Mouse (Mus musculus) limb, embryonic 14.5 days (tissue): ENCODE results near the gene Nrip2. TPM values are rescaled to one million over a fixed set of nuclear protein-coding genes. Genes with fewer than 3 reads are reported as not detected.

Experiments
- ATAC-seq: fragments of 200-750 bp; cut with Nextera tagmentation; 2 replicates; pipeline ENCODE4 v1.8.0; 2017; ENCODE audit warnings: low read depth, moderate number of reproducible peaks, moderate TSS enrichment; ENCODE audit not compliant: low FRiP score
- DNase-seq: peaks from one replicate; pipeline ENCODE4 v3.0.0-alpha.2; 2015; ENCODE audit warnings: low spot score
- H3K27ac ChIP-seq: fragments of 300-500 bp; sonication (generic); replicated peaks from 2 replicates; pipeline ENCODE4 v1.5.1; 2014; ENCODE audit warnings: low read depth, mild to moderate bottlenecking, low read length, moderate library complexity, mixed read lengths
- H3K27me3 ChIP-seq: fragments of 300-500 bp; sonication (generic); 2 replicates; pipeline ENCODE4 v1.6.1; 2014; ENCODE audit warnings: low read length, mixed read lengths; ENCODE audit not compliant: control insufficient read depth, insufficient read depth
- H3K36me3 ChIP-seq: fragments of 300-500 bp; sonication (generic); 2 replicates; pipeline ENCODE4 v1.6.1; 2014; ENCODE audit warnings: mild to moderate bottlenecking, low read length, moderate library complexity, mixed read lengths; ENCODE audit not compliant: control insufficient read depth, insufficient read depth
- H3K4me1 ChIP-seq: fragments of 300-500 bp; sonication (generic); 2 replicates; pipeline ENCODE4 v1.6.1; 2014; ENCODE audit warnings: antibody characterized with exemption, low read length, mixed read lengths; ENCODE audit not compliant: control insufficient read depth, insufficient read depth
- H3K4me2 ChIP-seq: fragments of 300-500 bp; sonication (generic); replicated peaks from 2 replicates; pipeline ENCODE4 v1.6.1; 2014; ENCODE audit warnings: low read depth, mild to moderate bottlenecking, low read length, moderate library complexity; ENCODE audit not compliant: severe bottlenecking
- H3K4me3 ChIP-seq: fragments of 300-500 bp; sonication (generic); replicated peaks from 2 replicates; pipeline ENCODE4 v1.5.1; 2014; ENCODE audit warnings: low read length
- H3K9ac ChIP-seq: fragments of 300-500 bp; sonication (generic); 2 replicates; pipeline ENCODE4 v1.6.1; 2014; ENCODE audit warnings: mild to moderate bottlenecking, low read depth, low read length, moderate library complexity; ENCODE audit not compliant: severe bottlenecking
- H3K9me3 ChIP-seq: fragments of 300-500 bp; sonication (generic); 2 replicates; pipeline ENCODE4 v1.6.1; 2016; ENCODE audit warnings: low read length; ENCODE audit not compliant: control insufficient read depth
- POLR2A ChIP-seq: fragments of 200-500 bp; IDR thresholded peaks from 2 replicates; pipeline ENCODE4 v1.8.0; 2012; ENCODE audit warnings: inconsistent platforms, mild to moderate bottlenecking, moderate library complexity, borderline replicate concordance; ENCODE audit not compliant: insufficient read depth, insufficient read length; ENCODE audit errors: extremely low read depth
- WGBS: fragments of 180-500 bp; shearing (Covaris S2); extraction: QIAGEN DNeasy Blood & Tissue Kit; methylation state at CpG from one replicate; pipeline ENCODE4 v1.1.7; 2014; 5-methylcytosine and 5-hydroxymethylcytosine counted together
- polyA plus RNA-seq, 2 experiments: library from polyadenylated mRNA; depleted of rRNA in 1 of 2; stranded (reverse) in 1 of 2; unstranded in 1 of 2; fragments of >200 nt; fragmentation: Nextera tagmentation in 1 of 2; extraction: Ambion mirVana in 1 of 2; gene quantifications; 2 replicates each; pipeline versions ENCODE4 v1.2.1 to v1.2.3; 2012 to 2014

The Nrip2 gene
- polyA plus RNA-seq (2012; rRNA removed): 5.7 and 6.2 TPM in 2 replicates
- polyA plus RNA-seq (2014; fragmentation: Nextera tagmentation; extraction: Ambion mirVana): 7.0 and 8.3 TPM in 2 replicates

- ATAC-seq: no peak
- Histone ChIP-seq H3K9ac (peak within 1 kb of the TSS; percentile 46), H3K4me1 (no peaks in the 10 kb centered on the region), H3K9me3 (no peaks in the 10 kb centered on the region), H3K4me3 (peak within 1 kb of the TSS; percentile 23), H3K27me3 (no peaks in the 10 kb centered on the region), H3K36me3 (no peaks in the 10 kb centered on the region), H3K27ac (peak within 1 kb of the TSS; percentile 67), H3K4me2 (peak within 1 kb of the TSS; percentile 49)
- no peak for DNase-seq
- WGBS: 71% methylated on average over 3 of the region's 3 CpGs
- no peak for TF ChIP-seq POLR2A
Measured at GRCm38 (mm10) chr6:128398996-128399395, at the start of gene Nrip2. Gene Nrip2, plus strand, starts transcription at chr6:128399296.

- DNase-seq: no peak
- no peak overlapping the region for H3K9ac ChIP-seq
- no peak for TF ChIP-seq POLR2A
- H3K27ac ChIP-seq: no peak overlapping the region
- H3K9me3 ChIP-seq: no peaks in the 10 kb centered on the region
- peaks cover 9% of the 10 kb centered on the region for H3K4me1 ChIP-seq
- no peak overlapping the region for H3K4me2 ChIP-seq
- no peak for ATAC-seq
- peaks cover 10% of the 10 kb centered on the region for H3K36me3 ChIP-seq
- no peaks in the 10 kb centered on the region for H3K27me3 ChIP-seq
- 63% methylated on average over 7 of the region's 7 CpGs for WGBS
- H3K4me3 ChIP-seq: no peak overlapping the region
Measured at GRCm38 (mm10) chr6:128349711-128350110, 49.4 kb upstream of the Nrip2 start.

GRCm38 (mm10) chr6:128354140-128354539 lies 45.0 kb upstream of the Nrip2 start:
- DNase-seq (no peak), ATAC-seq (no peak)
- Histone ChIP-seq H3K4me2 (peak overlapping the region; percentile 71), H3K27me3 (no peaks in the 10 kb centered on the region), H3K27ac (no peak overlapping the region), H3K36me3 (peaks cover 32% of the 10 kb centered on the region), H3K4me3 (peak overlapping the region; percentile 78; the same call in 1 of the 2 replicates), H3K9ac (no peak overlapping the region), H3K9me3 (no peaks in the 10 kb centered on the region), H3K4me1 (peaks cover 14% of the 10 kb centered on the region)
- 66% methylated on average over 3 of the region's 3 CpGs for WGBS
- TF ChIP-seq POLR2A: no peak

- Histone ChIP-seq H3K4me3 (peak overlapping the region; percentile 78), H3K36me3 (peaks cover 31% of the 10 kb centered on the region), H3K9me3 (no peaks in the 10 kb centered on the region), H3K9ac (peak overlapping the region; percentile 76), H3K4me2 (peak overlapping the region; percentile 71), H3K27me3 (no peaks in the 10 kb centered on the region), H3K4me1 (peaks cover 14% of the 10 kb centered on the region), H3K27ac (peak overlapping the region; percentile 85)
- ATAC-seq (peak; percentile 64), DNase-seq (peak; percentile 42)
- 0% methylated on average over 20 of the region's 28 CpGs for WGBS
- TF ChIP-seq POLR2A: no peak
Measured at GRCm38 (mm10) chr6:128355201-128355681, 43.9 kb upstream of the Nrip2 start.

- 1% methylated on average over 32 of the region's 42 CpGs for WGBS
- Histone ChIP-seq H3K4me3 (peak within 1 kb of the TSS; percentile 78), H3K27ac (peak within 1 kb of the TSS; percentile 85), H3K4me2 (peak within 1 kb of the TSS; percentile 71), H3K27me3 (no peaks in the 10 kb centered on the region), H3K4me1 (peaks cover 14% of the 10 kb centered on the region), H3K36me3 (peaks cover 25% of the 10 kb centered on the region), H3K9ac (peak within 1 kb of the TSS; percentile 76), H3K9me3 (no peaks in the 10 kb centered on the region)
- TF ChIP-seq POLR2A: 0 out of 2 replicates have a peak, but pooled peaks have one; percentile 34
- ATAC-seq (peak; percentile 98), DNase-seq (peak; percentile 98)
Measured at GRCm38 (mm10) chr6:128355726-128356416, 43.2 kb upstream of the Nrip2 start, which contains the start of gene Tulp3. Gene Tulp3, minus strand, starts transcription at chr6:128355851.
